Mouse (Mus musculus): ENCODE results near the gene Tspan11.

GRCm38 (mm10) chr6:127992993-127993392, 105.6 kb downstream of the Tspan11 start:
- TF ChIP-seq CTCF (conservative IDR thresholded peaks at IDR 0.05; ENCODE audit: insufficient read depth, insufficient read length, low read depth, low read length) (no peak), POLR2A (IDR thresholded peaks at IDR 0.05; ENCODE audit: low read depth, low read length) (no peak)

Data from kidney, adult 2 months (tissue).